Mouse (Mus musculus): ENCODE data around the gene Ddx43. TPM values are rescaled to one million over a fixed set of nuclear protein-coding genes. Genes with fewer than 3 reads are reported as not detected.
"Not testable (repeated sequence)": the region's sequence is repeated elsewhere in the genome, so short reads cannot be mapped to it uniquely, and the experiment has no call there.

Ddx43 gene
- polyA plus RNA-seq (2012; fragmentation: generic; extraction: Trizol): not detected

- Histone ChIP-seq H3K4me2 (ENCODE audit: low read depth) (no peak within 1 kb of the TSS), H3K27me3 (ENCODE audit: control insufficient read depth, insufficient read depth, insufficient read length) (no peaks in the 10 kb centered on the region), H3K4me3 (no peak within 1 kb of the TSS), H3K36me3 (ENCODE audit: control insufficient read depth, insufficient read depth) (no peaks in the 10 kb centered on the region), H3ac (ENCODE audit: control insufficient read depth, insufficient read length) (no peak within 1 kb of the TSS), H3K79me2 (ENCODE audit: control insufficient read depth, insufficient read depth) (no peaks in the 10 kb centered on the region)
- no peak for TF ChIP-seq TCF3 (IDR thresholded peaks at IDR 0.05; ENCODE audit: insufficient read length, low read depth)
- TF ChIP-seq POLR2A (IDR thresholded peaks at IDR 0.05; ENCODE audit: insufficient read length, low read depth): no peak
- no peak for TF ChIP-seq CEBPB (IDR thresholded peaks at IDR 0.05; ENCODE audit: insufficient read depth, poor library complexity, severe bottlenecking)
- TF ChIP-seq USF1 (IDR thresholded peaks at IDR 0.05; ENCODE audit: low read depth): no peak
- TF ChIP-seq MYOD1 (IDR thresholded peaks at IDR 0.05; ENCODE audit: control insufficient read depth in 1 of 3, insufficient read length in 2 of 3, low read depth in 2 of 3): no peak
These were observed at the start of gene Ddx43 for GRCm38 (mm10) chr9:78395630-78396351. TSS of gene Ddx43 (plus strand) at chr9:78395777.

- Histone ChIP-seq H3K27me3 (ENCODE audit: control insufficient read depth, insufficient read depth, insufficient read length) (no peaks in the 10 kb centered on the region), H3K4me2 (ENCODE audit: low read depth) (no peak overlapping the region), H3ac (ENCODE audit: control insufficient read depth, insufficient read length) (no peak overlapping the region), H3K4me3 (no peak overlapping the region), H3K79me2 (ENCODE audit: control insufficient read depth, insufficient read depth) (no peaks in the 10 kb centered on the region), H3K36me3 (ENCODE audit: control insufficient read depth, insufficient read depth) (no peaks in the 10 kb centered on the region)
- no peak for TF ChIP-seq MYOG (IDR thresholded peaks at IDR 0.05; ENCODE audit: control insufficient read depth in 1 of 3, insufficient read depth in 1 of 3, insufficient read length in 2 of 3, low read depth in 2 of 3)
- no peak for TF ChIP-seq TCF12 (IDR thresholded peaks at IDR 0.05; ENCODE audit: insufficient read depth, poor library complexity, severe bottlenecking)
- no peak for TF ChIP-seq SRF (IDR thresholded peaks at IDR 0.05; ENCODE audit: control insufficient read depth, insufficient read length, low read depth)
- no peak for TF ChIP-seq REST (IDR thresholded peaks at IDR 0.05; ENCODE audit: insufficient read depth, insufficient read length)
- no peak for TF ChIP-seq MAX (IDR thresholded peaks at IDR 0.05; ENCODE audit: low read depth)
- TF ChIP-seq POLR2A (IDR thresholded peaks at IDR 0.05; ENCODE audit: insufficient read length, low read depth): no peak
- TF ChIP-seq E2F4 (IDR thresholded peaks at IDR 0.05; ENCODE audit: insufficient read depth): no peak
- TF ChIP-seq CEBPB (IDR thresholded peaks at IDR 0.05; ENCODE audit: insufficient read depth, poor library complexity, severe bottlenecking): no peak
- TF ChIP-seq MYOD1 (IDR thresholded peaks at IDR 0.05; ENCODE audit: control insufficient read depth in 1 of 3, insufficient read length in 2 of 3, low read depth in 2 of 3): no peak
These were observed 48.6 kb upstream of the Ddx43 start for GRCm38 (mm10) chr9:78347004-78347403.

GRCm38 (mm10) chr9:78348206-78349004 is 47.2 kb upstream of the Ddx43 start:
- H3K27me3 ChIP-seq (ENCODE audit: control insufficient read depth, insufficient read depth, insufficient read length); H3K79me2 ChIP-seq (ENCODE audit: control insufficient read depth, insufficient read depth); H3K4me3 ChIP-seq; H3ac ChIP-seq (ENCODE audit: control insufficient read depth, insufficient read length); H3K36me3 ChIP-seq (ENCODE audit: control insufficient read depth, insufficient read depth): not testable (repeated sequence)
- peak overlapping the region; percentile 30 for H3K4me2 ChIP-seq (ENCODE audit: low read depth)

- not testable (repeated sequence) for H3ac ChIP-seq (ENCODE audit: control insufficient read depth, insufficient read length); H3K4me3 ChIP-seq; H3K4me2 ChIP-seq (ENCODE audit: low read depth); H3K27me3 ChIP-seq (ENCODE audit: control insufficient read depth, insufficient read depth, insufficient read length); H3K79me2 ChIP-seq (ENCODE audit: control insufficient read depth, insufficient read depth); H3K36me3 ChIP-seq (ENCODE audit: control insufficient read depth, insufficient read depth)
These were observed 46.4 kb upstream of the Ddx43 start for GRCm38 (mm10) chr9:78349141-78349540.

GRCm38 (mm10) chr9:78350007-78350406 is 45.6 kb upstream of the Ddx43 start:
- not testable (repeated sequence) for H3K27me3 ChIP-seq (ENCODE audit: control insufficient read depth, insufficient read depth, insufficient read length); H3ac ChIP-seq (ENCODE audit: control insufficient read depth, insufficient read length); H3K36me3 ChIP-seq (ENCODE audit: control insufficient read depth, insufficient read depth); H3K4me2 ChIP-seq (ENCODE audit: low read depth); H3K79me2 ChIP-seq (ENCODE audit: control insufficient read depth, insufficient read depth); H3K4me3 ChIP-seq

- no peak overlapping the region for H3K4me3 ChIP-seq
- H3K79me2 ChIP-seq (ENCODE audit: control insufficient read depth, insufficient read depth): no peaks in the 10 kb centered on the region
- TF ChIP-seq MAX (IDR thresholded peaks at IDR 0.05; ENCODE audit: low read depth) (no peak), REST (IDR thresholded peaks at IDR 0.05; ENCODE audit: insufficient read depth, insufficient read length) (no peak), TCF12 (IDR thresholded peaks at IDR 0.05; ENCODE audit: insufficient read depth, poor library complexity, severe bottlenecking) (no peak), USF1 (IDR thresholded peaks at IDR 0.05; ENCODE audit: low read depth) (no peak), POLR2A (IDR thresholded peaks at IDR 0.05; ENCODE audit: insufficient read length, low read depth) (no peak), CEBPB (IDR thresholded peaks at IDR 0.05; ENCODE audit: insufficient read depth, poor library complexity, severe bottlenecking) (no peak), SRF (IDR thresholded peaks at IDR 0.05; ENCODE audit: control insufficient read depth, insufficient read length, low read depth) (no peak), MYOD1 (IDR thresholded peaks at IDR 0.05; ENCODE audit: control insufficient read depth in 1 of 3, insufficient read length in 2 of 3, low read depth in 2 of 3) (no peak)
- no peak overlapping the region for H3ac ChIP-seq (ENCODE audit: control insufficient read depth, insufficient read length)
- H3K36me3 ChIP-seq (ENCODE audit: control insufficient read depth, insufficient read depth): no peaks in the 10 kb centered on the region
- no peaks in the 10 kb centered on the region for H3K27me3 ChIP-seq (ENCODE audit: control insufficient read depth, insufficient read depth, insufficient read length)
- no peak overlapping the region for H3K4me2 ChIP-seq (ENCODE audit: low read depth)
These were observed 43.9 kb upstream of the Ddx43 start for GRCm38 (mm10) chr9:78351504-78352220.

Measured in myocyte (in vitro differentiated cells).